Mouse (Mus musculus) pancreas, adult 10 weeks (tissue): ENCODE measurements around the gene Tpbgl. TPM values are rescaled to one million over a fixed set of nuclear protein-coding genes. Genes with fewer than 3 reads are reported as not detected.

ENCODE experiments used
- polyA plus RNA-seq: library from polyadenylated mRNA; stranded (reverse); fragments of 350-450 nt; fragmentation: Illumina TruSeq; extraction: RNeasy Lipid Tissue Mini Kit (QIAGEN cat#74804); gene quantifications from one replicate; pipeline ENCODE4 v1.2.3, GENCODE M21; 2015; ENCODE audit warnings: low read depth, low replicate concordance; ENCODE audit not compliant: insufficient read depth

The Tpbgl gene
- 2.0 TPM for polyA plus RNA-seq

DNA sequence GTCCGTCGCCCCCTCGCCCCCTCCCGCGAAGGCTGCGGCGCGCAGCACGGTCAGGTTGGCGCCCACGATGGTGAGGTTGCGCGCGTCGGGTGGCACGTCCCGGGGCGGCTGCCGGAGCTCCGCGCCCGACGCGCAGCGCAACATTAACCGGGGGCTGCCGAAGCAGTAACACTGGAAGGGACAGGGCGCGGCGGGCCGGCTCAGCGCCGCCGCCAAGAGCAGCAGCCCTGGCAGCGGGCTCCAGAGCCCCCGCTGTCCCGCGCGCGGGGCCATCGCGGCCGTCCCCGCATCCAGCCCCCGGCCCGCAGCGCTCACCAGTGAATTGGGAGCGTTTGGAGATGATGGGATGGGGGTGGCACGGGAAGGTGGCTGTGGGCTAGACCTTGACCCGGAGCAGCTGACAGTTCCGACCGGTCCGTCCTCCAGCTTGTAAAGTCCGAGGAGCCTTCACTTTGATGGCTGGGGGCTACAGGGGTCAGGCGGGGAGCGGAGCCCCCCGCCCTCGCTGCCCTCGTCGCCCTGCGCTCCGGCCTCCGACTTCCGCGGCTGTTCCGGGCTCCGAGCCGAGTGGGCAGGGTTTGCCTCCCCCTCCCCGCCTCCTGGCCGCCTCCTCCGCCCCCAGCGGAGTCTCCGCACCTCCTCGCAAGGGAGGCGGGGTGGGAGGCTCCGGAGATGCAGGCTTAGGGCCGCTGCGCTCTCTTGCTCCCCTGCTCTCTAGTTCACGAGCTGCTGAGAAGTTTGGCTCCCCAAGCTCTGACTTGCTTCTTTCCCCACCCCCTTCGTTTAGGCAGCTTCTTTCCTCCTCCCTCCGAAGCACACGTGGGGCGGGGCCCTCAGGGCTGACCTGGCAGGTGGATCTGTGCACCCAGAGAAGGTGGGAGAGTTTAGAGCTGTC, at the start of gene Tpbgl:
Gene Tpbgl, minus strand, starts transcription at position 728 of the 895 bp plus-strand sequence.

Other genes with a start within 250 kb of the Tpbgl start
- 9.1 TPM for gene Gdpd5, start 245.7 kb downstream of the Tpbgl start, polyA plus RNA-seq
- 0.48 TPM for gene Klhl35, start 161.1 kb downstream of the Tpbgl start, polyA plus RNA-seq
- gene Rps3, start 143.4 kb downstream of the Tpbgl start, polyA plus RNA-seq: 267 TPM
- 8.9 TPM for gene Arrb1, start 91.6 kb downstream of the Tpbgl start, polyA plus RNA-seq
- gene Slco2b1, start 84.2 kb upstream of the Tpbgl start, polyA plus RNA-seq: 9.9 TPM
- not detected for gene Olfr520, start 103.2 kb upstream of the Tpbgl start, polyA plus RNA-seq
- gene Olfr521, start 136.4 kb upstream of the Tpbgl start, polyA plus RNA-seq: not detected
- 1.5 TPM for gene Neu3, start 201.3 kb upstream of the Tpbgl start, polyA plus RNA-seq
- gene Xrra1, start 232.0 kb upstream of the Tpbgl start, polyA plus RNA-seq: not detected
- 41.1 TPM for gene Spcs2, start 236.4 kb upstream of the Tpbgl start, polyA plus RNA-seq